Mouse (Mus musculus) limb, embryonic 14.5 days (tissue): Measurements from ENCODE around the gene Brix1. TPM values are rescaled to one million over a fixed set of nuclear protein-coding genes. Genes with fewer than 3 reads are reported as not detected.
"Not testable (repeated sequence)": the region's sequence is repeated elsewhere in the genome, so short reads cannot be mapped to it uniquely, and the experiment has no call there.

Experiments
- ATAC-seq: fragments of 200-750 bp; cut with Nextera tagmentation; 2 replicates; pipeline ENCODE4 v1.8.0; 2017; ENCODE audit warnings: low read depth, moderate number of reproducible peaks, moderate TSS enrichment; ENCODE audit not compliant: low FRiP score
- DNase-seq: peaks from one replicate; pipeline ENCODE4 v3.0.0-alpha.2; 2015; ENCODE audit warnings: low spot score
- H3K27ac ChIP-seq: fragments of 300-500 bp; sonication (generic); replicated peaks from 2 replicates; pipeline ENCODE4 v1.5.1; 2014; ENCODE audit warnings: low read depth, mild to moderate bottlenecking, low read length, moderate library complexity, mixed read lengths
- H3K27me3 ChIP-seq: fragments of 300-500 bp; sonication (generic); 2 replicates; pipeline ENCODE4 v1.6.1; 2014; ENCODE audit warnings: low read length, mixed read lengths; ENCODE audit not compliant: control insufficient read depth, insufficient read depth
- H3K36me3 ChIP-seq: fragments of 300-500 bp; sonication (generic); 2 replicates; pipeline ENCODE4 v1.6.1; 2014; ENCODE audit warnings: mild to moderate bottlenecking, low read length, moderate library complexity, mixed read lengths; ENCODE audit not compliant: control insufficient read depth, insufficient read depth
- H3K4me1 ChIP-seq: fragments of 300-500 bp; sonication (generic); 2 replicates; pipeline ENCODE4 v1.6.1; 2014; ENCODE audit warnings: antibody characterized with exemption, low read length, mixed read lengths; ENCODE audit not compliant: control insufficient read depth, insufficient read depth
- H3K4me2 ChIP-seq: fragments of 300-500 bp; sonication (generic); replicated peaks from 2 replicates; pipeline ENCODE4 v1.6.1; 2014; ENCODE audit warnings: low read depth, mild to moderate bottlenecking, low read length, moderate library complexity; ENCODE audit not compliant: severe bottlenecking
- H3K4me3 ChIP-seq: fragments of 300-500 bp; sonication (generic); replicated peaks from 2 replicates; pipeline ENCODE4 v1.5.1; 2014; ENCODE audit warnings: low read length
- H3K9ac ChIP-seq: fragments of 300-500 bp; sonication (generic); 2 replicates; pipeline ENCODE4 v1.6.1; 2014; ENCODE audit warnings: mild to moderate bottlenecking, low read depth, low read length, moderate library complexity; ENCODE audit not compliant: severe bottlenecking
- H3K9me3 ChIP-seq: fragments of 300-500 bp; sonication (generic); 2 replicates; pipeline ENCODE4 v1.6.1; 2016; ENCODE audit warnings: low read length; ENCODE audit not compliant: control insufficient read depth
- POLR2A ChIP-seq: fragments of 200-500 bp; IDR thresholded peaks from 2 replicates; pipeline ENCODE4 v1.8.0; 2012; ENCODE audit warnings: inconsistent platforms, mild to moderate bottlenecking, moderate library complexity, borderline replicate concordance; ENCODE audit not compliant: insufficient read depth, insufficient read length; ENCODE audit errors: extremely low read depth
- WGBS: fragments of 180-500 bp; shearing (Covaris S2); extraction: QIAGEN DNeasy Blood & Tissue Kit; methylation state at CpG from one replicate; pipeline ENCODE4 v1.1.7; 2014; 5-methylcytosine and 5-hydroxymethylcytosine counted together
- polyA plus RNA-seq, 2 experiments: library from polyadenylated mRNA; depleted of rRNA in 1 of 2; stranded (reverse) in 1 of 2; unstranded in 1 of 2; fragments of >200 nt; fragmentation: Nextera tagmentation in 1 of 2; extraction: Ambion mirVana in 1 of 2; gene quantifications; 2 replicates each; pipeline versions ENCODE4 v1.2.1 to v1.2.3; 2012 to 2014

Gene Brix1
- polyA plus RNA-seq, 2 experiments: 30.4 to 106 TPM

- Histone ChIP-seq H3K9ac (no peak overlapping the region), H3K9me3 (no peaks in the 10 kb centered on the region), H3K27me3 (no peaks in the 10 kb centered on the region), H3K27ac (no peak overlapping the region), H3K36me3 (no peaks in the 10 kb centered on the region), H3K4me1 (no peaks in the 10 kb centered on the region), H3K4me2 (no peak overlapping the region), H3K4me3 (no peak overlapping the region)
- 87% methylated on average over 7 of the region's 7 CpGs for WGBS
- DNase-seq (no peak), ATAC-seq (no peak)
- no peak for TF ChIP-seq POLR2A
Observed at GRCm38 (mm10) chr15:10515166-10515565, 29.4 kb upstream of the Brix1 start.

GRCm38 (mm10) chr15:10506099-10506498 lies 20.4 kb upstream of the Brix1 start:
- Histone ChIP-seq H3K27me3 (no peaks in the 10 kb centered on the region), H3K4me1 (no peaks in the 10 kb centered on the region), H3K4me2 (no peak overlapping the region), H3K27ac (no peak overlapping the region), H3K4me3 (no peak overlapping the region), H3K36me3 (no peaks in the 10 kb centered on the region), H3K9me3 (no peaks in the 10 kb centered on the region), H3K9ac (no peak overlapping the region)
- ATAC-seq (no peak), DNase-seq (no peak)
- WGBS: 20% methylated on average over 11 of the region's 11 CpGs
- no peak for TF ChIP-seq POLR2A

GRCm38 (mm10) chr15:10500838-10501719 lies 15.3 kb upstream of the Brix1 start:
- Histone ChIP-seq H3K27ac (no peak overlapping the region), H3K4me1 (no peaks in the 10 kb centered on the region), H3K4me3 (no peak overlapping the region), H3K9ac (no peak overlapping the region), H3K9me3 (no peaks in the 10 kb centered on the region), H3K27me3 (no peaks in the 10 kb centered on the region), H3K4me2 (no peak overlapping the region), H3K36me3 (no peaks in the 10 kb centered on the region)
- ATAC-seq: peak; percentile 80
- DNase-seq: peak; percentile 78
- TF ChIP-seq POLR2A: no peak
- 49% methylated on average over 11 of the region's 11 CpGs for WGBS

GRCm38 (mm10) chr15:10500035-10500434 lies 14.3 kb upstream of the Brix1 start:
- ATAC-seq: no peak

GRCm38 (mm10) chr15:10499593-10499992 lies 13.8 kb upstream of the Brix1 start:
- WGBS: 69% methylated on average over 5 of the region's 5 CpGs
- no peak overlapping the region for H3K27ac ChIP-seq
- H3K27me3 ChIP-seq: no peaks in the 10 kb centered on the region
- H3K36me3 ChIP-seq: 0 out of 2 replicates have a peak, but pooled peaks cover 1% of the 10 kb centered on the region
- H3K4me3 ChIP-seq: no peak overlapping the region
- no peak overlapping the region for H3K9ac ChIP-seq
- no peak for TF ChIP-seq POLR2A
- DNase-seq: no peak
- no peak overlapping the region for H3K4me2 ChIP-seq
- no peaks in the 10 kb centered on the region for H3K9me3 ChIP-seq
- no peak for ATAC-seq
- no peaks in the 10 kb centered on the region for H3K4me1 ChIP-seq

More at GRCm38 (mm10) chr15:10500035-10500434, 14.3 kb upstream of the Brix1 start:
- TF ChIP-seq POLR2A: no peak
- no peak for DNase-seq
- H3K4me3 ChIP-seq: no peak overlapping the region
- H3K36me3 ChIP-seq: no peaks in the 10 kb centered on the region
- no peak overlapping the region for H3K27ac ChIP-seq
- 77% methylated on average over 5 of the region's 5 CpGs for WGBS
- H3K9me3 ChIP-seq: no peaks in the 10 kb centered on the region
- H3K4me2 ChIP-seq: no peak overlapping the region
- no peak overlapping the region for H3K9ac ChIP-seq
- no peaks in the 10 kb centered on the region for H3K4me1 ChIP-seq
- H3K27me3 ChIP-seq: no peaks in the 10 kb centered on the region

GRCm38 (mm10) chr15:10496696-10497095 lies 10.9 kb upstream of the Brix1 start:
- not testable (repeated sequence) for H3K27ac ChIP-seq, H3K4me3 ChIP-seq, H3K9me3 ChIP-seq, H3K27me3 ChIP-seq, H3K4me2 ChIP-seq, H3K4me1 ChIP-seq, DNase-seq, ATAC-seq, H3K9ac ChIP-seq
- H3K36me3 ChIP-seq: peaks cover 22% of the 10 kb centered on the region
- WGBS: 93% methylated on average over 1 of the region's 1 CpGs
